Mouse (Mus musculus) limb, embryonic 12.5 days (tissue): ENCODE results near the gene Cfap20. TPM values are rescaled to one million over a fixed set of nuclear protein-coding genes. Genes with fewer than 3 reads are reported as not detected.
"Not testable (repeated sequence)": the region's sequence is repeated elsewhere in the genome, so short reads cannot be mapped to it uniquely, and the experiment has no call there.

Experiments
- ATAC-seq: fragments of 200-750 bp; cut with Nextera tagmentation; 2 replicates; pipeline ENCODE4 v1.8.0; 2017; ENCODE audit warnings: low read depth, moderate TSS enrichment; ENCODE audit not compliant: insufficient number of reproducible peaks, insufficient read depth, low FRiP score, low TSS enrichment
- H3K27ac ChIP-seq: fragments of 300-500 bp; sonication (generic); 2 replicates; pipeline ENCODE4 v1.5.1; 2016; ENCODE audit warnings: mild to moderate bottlenecking, moderate library complexity
- H3K27me3 ChIP-seq: fragments of 300-500 bp; sonication (generic); 2 replicates; pipeline ENCODE4 v1.6.1; 2016; ENCODE audit warnings: mild to moderate bottlenecking, moderate library complexity
- H3K36me3 ChIP-seq: fragments of 300-500 bp; sonication (generic); 2 replicates; pipeline ENCODE4 v1.6.1; 2016; ENCODE audit warnings: mild to moderate bottlenecking, moderate library complexity
- H3K4me1 ChIP-seq: fragments of 300-500 bp; sonication (generic); replicated peaks from 2 replicates; pipeline ENCODE4 v1.6.1; 2016
- H3K4me2 ChIP-seq: fragments of 300-500 bp; sonication (generic); 2 replicates; pipeline ENCODE4 v1.6.1; 2016; ENCODE audit warnings: mild to moderate bottlenecking, moderate library complexity
- H3K4me3 ChIP-seq: fragments of 300-500 bp; sonication (generic); replicated peaks from 2 replicates; pipeline ENCODE4 v1.5.1; 2016; ENCODE audit warnings: mild to moderate bottlenecking
- H3K9ac ChIP-seq: fragments of 300-500 bp; sonication (generic); replicated peaks from 2 replicates; pipeline ENCODE4 v1.6.1; 2016; ENCODE audit warnings: mild to moderate bottlenecking, moderate library complexity
- H3K9me3 ChIP-seq: fragments of 300-500 bp; sonication (generic); 2 replicates; pipeline ENCODE4 v1.6.1; 2016; ENCODE audit warnings: mild to moderate bottlenecking, moderate library complexity
- WGBS: fragments of 180-500 bp; shearing (Covaris S2); methylation state at CpG from one replicate; pipeline ENCODE4 v1.1.7; 2016; 5-methylcytosine and 5-hydroxymethylcytosine counted together
- polyA plus RNA-seq: library from polyadenylated mRNA; unstranded; fragments of >200 nt; fragmentation: Nextera tagmentation; extraction: Ambion mirVana; gene quantifications from 2 replicates; pipeline ENCODE4 v1.2.1, GENCODE M21; 2016

Cfap20 gene
- polyA plus RNA-seq, 1 experiment from 2014 or later: 136 TPM

- Histone ChIP-seq H3K36me3 (no peaks in the 10 kb centered on the region), H3K4me3 (no peak overlapping the region), H3K27ac (no peak overlapping the region), H3K9me3 (peaks cover 4% of the 10 kb centered on the region; the same call in 1 of the 2 replicates), H3K4me1 (no peaks in the 10 kb centered on the region), H3K4me2 (no peak overlapping the region), H3K27me3 (no peaks in the 10 kb centered on the region), H3K9ac (no peak overlapping the region)
- 87% methylated on average over 7 of the region's 7 CpGs for WGBS
- no peak for ATAC-seq
Measured at GRCm38 (mm10) chr8:95387936-95388335, 46.7 kb downstream of the Cfap20 start.

- H3K9me3 ChIP-seq: peaks cover 4% of the 10 kb centered on the region; the same call in 1 of the 2 replicates
- H3K4me2 ChIP-seq: no peak overlapping the region
- no peak overlapping the region for H3K4me3 ChIP-seq
- H3K4me1 ChIP-seq: no peaks in the 10 kb centered on the region
- no peak for ATAC-seq
- no peaks in the 10 kb centered on the region for H3K27me3 ChIP-seq
- no peak overlapping the region for H3K27ac ChIP-seq
- H3K36me3 ChIP-seq: no peaks in the 10 kb centered on the region
- H3K9ac ChIP-seq: no peak overlapping the region
- WGBS: 89% methylated on average over 10 of the region's 10 CpGs
Measured at GRCm38 (mm10) chr8:95387221-95387620, 47.4 kb downstream of the Cfap20 start.

GRCm38 (mm10) chr8:95386037-95386436 is 48.6 kb downstream of the Cfap20 start:
- H3K9ac ChIP-seq: no peak overlapping the region
- peaks cover 4% of the 10 kb centered on the region; the same call in 1 of the 2 replicates for H3K9me3 ChIP-seq
- H3K27ac ChIP-seq: no peak overlapping the region
- H3K36me3 ChIP-seq: no peaks in the 10 kb centered on the region
- no peak for ATAC-seq
- 71% methylated on average over 5 of the region's 5 CpGs for WGBS
- H3K4me1 ChIP-seq: no peaks in the 10 kb centered on the region
- H3K27me3 ChIP-seq: no peaks in the 10 kb centered on the region
- H3K4me2 ChIP-seq: no peak overlapping the region
- no peak overlapping the region for H3K4me3 ChIP-seq

- no peak overlapping the region for H3K4me2 ChIP-seq
- no peaks in the 10 kb centered on the region for H3K4me1 ChIP-seq
- H3K27me3 ChIP-seq: no peaks in the 10 kb centered on the region
- H3K4me3 ChIP-seq: no peak overlapping the region
- no peak for ATAC-seq
- H3K27ac ChIP-seq: no peak overlapping the region
- WGBS: 78% methylated on average over 3 of the region's 3 CpGs
- H3K9me3 ChIP-seq: peaks cover 4% of the 10 kb centered on the region; the same call in 1 of the 2 replicates
- no peak overlapping the region for H3K9ac ChIP-seq
- H3K36me3 ChIP-seq: no peaks in the 10 kb centered on the region
Measured at GRCm38 (mm10) chr8:95384501-95384900, 50.2 kb downstream of the Cfap20 start.

GRCm38 (mm10) chr8:95381595-95381994 is 53.1 kb downstream of the Cfap20 start:
- Histone ChIP-seq H3K4me1 (peaks cover 12% of the 10 kb centered on the region), H3K4me3 (no peak overlapping the region), H3K9me3 (peaks cover 4% of the 10 kb centered on the region; the same call in 1 of the 2 replicates), H3K27ac (no peak overlapping the region), H3K36me3 (no peaks in the 10 kb centered on the region), H3K9ac (no peak overlapping the region), H3K4me2 (no peak overlapping the region), H3K27me3 (no peaks in the 10 kb centered on the region)
- 89% methylated on average over 3 of the region's 3 CpGs for WGBS
- ATAC-seq: no peak

GRCm38 (mm10) chr8:95380953-95381352 is 53.7 kb downstream of the Cfap20 start:
- Histone ChIP-seq H3K36me3 (no peaks in the 10 kb centered on the region), H3K27ac (no peak overlapping the region), H3K4me1 (peaks cover 12% of the 10 kb centered on the region), H3K4me2 (no peak overlapping the region), H3K27me3 (no peaks in the 10 kb centered on the region), H3K4me3 (no peak overlapping the region), H3K9ac (no peak overlapping the region), H3K9me3 (peaks cover 4% of the 10 kb centered on the region; the same call in 1 of the 2 replicates)
- no peak for ATAC-seq

GRCm38 (mm10) chr8:95378928-95379327 is 55.7 kb downstream of the Cfap20 start:
- H3K27ac ChIP-seq, H3K4me3 ChIP-seq, ATAC-seq, H3K9ac ChIP-seq, H3K4me2 ChIP-seq, H3K9me3 ChIP-seq, H3K27me3 ChIP-seq, H3K36me3 ChIP-seq: not testable (repeated sequence)
- 96% methylated on average over 11 of the region's 11 CpGs for WGBS
- H3K4me1 ChIP-seq: peaks cover 12% of the 10 kb centered on the region

GRCm38 (mm10) chr8:95377863-95378291 is 56.8 kb downstream of the Cfap20 start:
- no peak overlapping the region for H3K9ac ChIP-seq
- no peaks in the 10 kb centered on the region for H3K9me3 ChIP-seq
- no peaks in the 10 kb centered on the region for H3K27me3 ChIP-seq
- no peak for ATAC-seq
- H3K4me1 ChIP-seq: peaks cover 12% of the 10 kb centered on the region
- no peaks in the 10 kb centered on the region for H3K36me3 ChIP-seq
- no peak overlapping the region for H3K27ac ChIP-seq
- H3K4me3 ChIP-seq: no peak overlapping the region
- H3K4me2 ChIP-seq: no peak overlapping the region
- 13% methylated on average over 7 of the region's 7 CpGs for WGBS

GRCm38 (mm10) chr8:95377101-95377500 is 57.6 kb downstream of the Cfap20 start:
- no peaks in the 10 kb centered on the region for H3K27me3 ChIP-seq
- no peak overlapping the region for H3K4me3 ChIP-seq
- no peak overlapping the region for H3K4me2 ChIP-seq
- H3K9me3 ChIP-seq: no peaks in the 10 kb centered on the region
- H3K9ac ChIP-seq: no peak overlapping the region
- H3K4me1 ChIP-seq: peaks cover 12% of the 10 kb centered on the region
- ATAC-seq: no peak
- 78% methylated on average over 4 of the region's 4 CpGs for WGBS
- no peak overlapping the region for H3K27ac ChIP-seq
- peaks cover 7% of the 10 kb centered on the region; the same call in 1 of the 2 replicates for H3K36me3 ChIP-seq

GRCm38 (mm10) chr8:95376309-95376999 is 58.2 kb downstream of the Cfap20 start:
- Histone ChIP-seq H3K4me1 (peaks cover 12% of the 10 kb centered on the region), H3K4me3 (no peak overlapping the region), H3K27me3 (no peaks in the 10 kb centered on the region), H3K36me3 (peaks cover 14% of the 10 kb centered on the region), H3K27ac (no peak overlapping the region), H3K4me2 (no peak overlapping the region), H3K9ac (no peak overlapping the region), H3K9me3 (no peaks in the 10 kb centered on the region)
- WGBS: 81% methylated on average over 12 of the region's 12 CpGs
- ATAC-seq: no peak

- H3K27me3 ChIP-seq: no peaks in the 10 kb centered on the region
- H3K9me3 ChIP-seq: no peaks in the 10 kb centered on the region
- no peak for ATAC-seq
- H3K36me3 ChIP-seq: peaks cover 24% of the 10 kb centered on the region
- H3K4me1 ChIP-seq: peaks cover 12% of the 10 kb centered on the region
- H3K9ac ChIP-seq: no peak overlapping the region
- 86% methylated on average over 7 of the region's 7 CpGs for WGBS
- no peak overlapping the region for H3K4me2 ChIP-seq
- H3K27ac ChIP-seq: no peak overlapping the region
- H3K4me3 ChIP-seq: no peak overlapping the region
Measured at GRCm38 (mm10) chr8:95375374-95375930, 59.2 kb downstream of the Cfap20 start.

- no peak overlapping the region for H3K27ac ChIP-seq
- peaks cover 21% of the 10 kb centered on the region for H3K4me1 ChIP-seq
- H3K4me2 ChIP-seq: no peak overlapping the region
- ATAC-seq: no peak
- WGBS: 77% methylated on average over 3 of the region's 3 CpGs
- H3K4me3 ChIP-seq: no peak overlapping the region
- no peaks in the 10 kb centered on the region for H3K27me3 ChIP-seq
- H3K36me3 ChIP-seq: peaks cover 27% of the 10 kb centered on the region
- H3K9me3 ChIP-seq: no peaks in the 10 kb centered on the region
- no peak overlapping the region for H3K9ac ChIP-seq
Measured at GRCm38 (mm10) chr8:95374429-95374828, 60.2 kb downstream of the Cfap20 start.
